Mouse (Mus musculus) limb, embryonic 11.5 days (tissue): ENCODE measurements at regions not wholly inside any gene's neighbourhood (a gene's known extent, or its start where the extent isn't known, plus 50 kb on each side); places are given as distances from the start of the nearest gene placed in this dataset.

Source experiments
- ATAC-seq: fragments of 200-750 bp; cut with Nextera tagmentation; 2 replicates; pipeline ENCODE4 v1.8.0; 2017; ENCODE audit warnings: low read depth; ENCODE audit not compliant: insufficient number of reproducible peaks, low FRiP score, low TSS enrichment
- DNase-seq: peaks from one replicate; pipeline ENCODE4 v3.0.0-alpha.2; 2015; ENCODE audit warnings: low spot score
- H3K27ac ChIP-seq: fragments of 300-500 bp; sonication (generic); replicated peaks from 2 replicates; pipeline ENCODE4 v1.5.1; 2014; ENCODE audit warnings: low read depth, mild to moderate bottlenecking, low read length
- H3K27me3 ChIP-seq: fragments of 300-500 bp; sonication (generic); 2 replicates; pipeline ENCODE4 v1.6.1; 2014; ENCODE audit warnings: mild to moderate bottlenecking, low read length, mixed read lengths; ENCODE audit not compliant: control insufficient read depth, insufficient read depth
- H3K36me3 ChIP-seq: fragments of 300-500 bp; sonication (generic); 2 replicates; pipeline ENCODE4 v1.6.1; 2014; ENCODE audit warnings: mild to moderate bottlenecking, low read length, moderate library complexity, mixed read lengths; ENCODE audit not compliant: control insufficient read depth, insufficient read depth
- H3K4me1 ChIP-seq: fragments of 300-500 bp; sonication (generic); 2 replicates; pipeline ENCODE4 v1.6.1; 2014; ENCODE audit warnings: low read length, mixed read lengths; ENCODE audit not compliant: control insufficient read depth, insufficient read depth
- H3K4me2 ChIP-seq: fragments of 300-500 bp; sonication (generic); 2 replicates; pipeline ENCODE4 v1.6.1; 2014; ENCODE audit warnings: low read depth, mild to moderate bottlenecking, moderate library complexity; ENCODE audit not compliant: severe bottlenecking
- H3K4me3 ChIP-seq: fragments of 300-500 bp; sonication (generic); 2 replicates; pipeline ENCODE4 v1.5.1; 2014; ENCODE audit warnings: low read depth, low read length
- H3K9ac ChIP-seq: fragments of 300-500 bp; sonication (generic); 2 replicates; pipeline ENCODE4 v1.6.1; 2014; ENCODE audit warnings: mild to moderate bottlenecking, low read length
- H3K9me3 ChIP-seq: fragments of 300-500 bp; sonication (generic); 2 replicates; pipeline ENCODE4 v1.6.1; 2016; ENCODE audit warnings: low read length; ENCODE audit not compliant: control insufficient read depth
- WGBS: fragments of 180-500 bp; shearing (Covaris S2); extraction: QIAGEN DNeasy Blood & Tissue Kit; methylation state at CpG from one replicate; pipeline ENCODE4 v1.1.7; 2014; 5-methylcytosine and 5-hydroxymethylcytosine counted together

DNA sequence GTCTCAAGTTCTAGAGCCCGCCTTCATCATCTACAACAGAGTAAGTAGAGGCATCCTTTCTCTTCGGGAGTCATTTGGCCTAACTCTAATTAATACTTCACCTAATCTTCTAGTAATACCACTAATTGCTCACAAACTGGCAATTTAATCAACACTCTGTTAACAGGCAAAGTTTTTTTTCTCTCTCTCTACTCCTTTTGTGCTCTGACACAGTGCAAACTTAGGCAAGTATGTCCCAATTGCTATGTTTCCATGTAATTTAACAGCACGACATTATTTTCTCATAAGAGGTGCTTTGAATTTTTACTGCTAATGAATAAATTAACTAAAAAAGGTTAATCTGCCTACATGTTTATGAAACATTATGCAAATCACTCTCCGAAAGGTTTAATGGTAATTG, 383.3 kb downstream of the Flrt2 start:
- no peak overlapping the region for H3K4me3 ChIP-seq
- H3K4me1 ChIP-seq = no peaks in the 10 kb centered on the region
- no peaks in the 10 kb centered on the region for H3K27me3 ChIP-seq
- H3K27ac ChIP-seq = no peak overlapping the region
- H3K9me3 ChIP-seq = no peaks in the 10 kb centered on the region
- WGBS = 82% methylated on average over 4 of the region's 4 CpGs
- DNase-seq (no peak), ATAC-seq (no peak)
- no peak overlapping the region for H3K4me2 ChIP-seq
- no peaks in the 10 kb centered on the region for H3K36me3 ChIP-seq
- H3K9ac ChIP-seq = no peak overlapping the region

GRCm38 (mm10) chr12:96090995-96091394, 399.0 kb downstream of the Flrt2 start:
- Histone ChIP-seq H3K4me3 (no peak overlapping the region), H3K4me2 (no peak overlapping the region), H3K4me1 (no peaks in the 10 kb centered on the region), H3K27me3 (no peaks in the 10 kb centered on the region), H3K9me3 (no peaks in the 10 kb centered on the region), H3K9ac (no peak overlapping the region), H3K36me3 (no peaks in the 10 kb centered on the region), H3K27ac (no peak overlapping the region)
- 93% methylated on average over 2 of the region's 2 CpGs for WGBS
- DNase-seq (no peak), ATAC-seq (no peak)

- Histone ChIP-seq H3K9ac (no peak overlapping the region), H3K4me1 (no peaks in the 10 kb centered on the region), H3K9me3 (no peaks in the 10 kb centered on the region), H3K4me3 (no peak overlapping the region), H3K36me3 (no peaks in the 10 kb centered on the region), H3K27me3 (no peaks in the 10 kb centered on the region), H3K27ac (no peak overlapping the region), H3K4me2 (no peak overlapping the region)
- 84% methylated on average over 1 of the region's 1 CpGs for WGBS
- ATAC-seq (no peak), DNase-seq (no peak)
Observed at GRCm38 (mm10) chr12:96106254-96106653, 414.2 kb downstream of the Flrt2 start.

GRCm38 (mm10) chr12:96114727-96115379, 422.8 kb downstream of the Flrt2 start:
- H3K4me1 ChIP-seq = no peaks in the 10 kb centered on the region
- H3K9ac ChIP-seq = no peak overlapping the region
- H3K4me3 ChIP-seq = no peak overlapping the region
- no peak overlapping the region for H3K4me2 ChIP-seq
- H3K27me3 ChIP-seq = no peaks in the 10 kb centered on the region
- no peaks in the 10 kb centered on the region for H3K9me3 ChIP-seq
- WGBS = 81% methylated on average over 3 of the region's 3 CpGs
- ATAC-seq (no peak), DNase-seq (no peak)
- no peaks in the 10 kb centered on the region for H3K36me3 ChIP-seq
- H3K27ac ChIP-seq = no peak overlapping the region

- DNase-seq = no peak
- no peaks in the 10 kb centered on the region for H3K27me3 ChIP-seq
- no peak overlapping the region for H3K4me2 ChIP-seq
- ATAC-seq = no peak
- H3K4me3 ChIP-seq = no peak overlapping the region
- no peaks in the 10 kb centered on the region for H3K9me3 ChIP-seq
- no peak overlapping the region for H3K9ac ChIP-seq
- no peak overlapping the region for H3K27ac ChIP-seq
- H3K36me3 ChIP-seq = no peaks in the 10 kb centered on the region
- no peaks in the 10 kb centered on the region for H3K4me1 ChIP-seq
- 92% methylated on average over 3 of the region's 3 CpGs for WGBS
Observed at GRCm38 (mm10) chr12:96117553-96117952, 425.5 kb downstream of the Flrt2 start.

DNA sequence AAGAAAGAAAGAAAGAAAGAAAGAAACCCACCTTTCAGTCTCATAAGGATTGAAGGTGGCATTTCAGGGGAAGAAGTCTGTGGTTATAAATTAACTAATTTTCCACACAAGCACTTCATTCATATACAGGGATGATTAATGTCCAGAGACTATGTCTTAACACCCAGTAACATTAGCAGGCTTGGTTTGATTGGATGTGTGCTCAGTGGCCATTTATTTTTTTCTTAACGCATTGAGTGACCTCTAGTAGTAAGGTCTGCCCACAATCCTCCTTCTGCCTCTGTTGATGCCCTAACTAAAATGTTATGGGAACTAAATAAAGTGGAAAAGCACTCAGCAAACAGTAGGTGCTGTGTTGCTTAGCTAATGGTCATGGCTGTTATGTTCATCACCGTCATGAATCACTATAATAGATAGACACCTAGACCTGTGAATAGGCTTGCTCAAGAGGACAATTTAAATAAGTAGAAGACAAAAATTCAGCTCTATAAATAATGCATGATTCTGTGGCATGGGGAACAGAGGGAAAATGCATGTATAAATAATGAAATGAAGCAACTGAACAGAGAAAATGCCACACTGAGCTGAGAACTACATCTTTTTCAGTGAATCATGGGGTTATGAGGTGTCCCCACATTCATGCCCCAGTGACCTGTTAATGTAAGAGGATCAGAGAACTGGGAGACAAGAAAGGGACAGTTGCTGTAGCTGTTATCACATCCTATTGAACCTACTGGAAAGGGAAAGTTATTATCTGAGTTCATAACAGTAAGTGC, 432.3 kb downstream of the Flrt2 start:
- H3K27ac ChIP-seq = no peak overlapping the region
- H3K36me3 ChIP-seq = no peaks in the 10 kb centered on the region
- H3K4me2 ChIP-seq = no peak overlapping the region
- ATAC-seq (no peak), DNase-seq (no peak)
- H3K4me1 ChIP-seq = no peaks in the 10 kb centered on the region
- H3K9ac ChIP-seq = no peak overlapping the region
- H3K9me3 ChIP-seq = no peaks in the 10 kb centered on the region
- H3K4me3 ChIP-seq = no peak overlapping the region
- 78% methylated on average over 2 of the region's 2 CpGs for WGBS
- H3K27me3 ChIP-seq = no peaks in the 10 kb centered on the region

GRCm38 (mm10) chr12:96129870-96130454, 437.9 kb downstream of the Flrt2 start:
- no peak overlapping the region for H3K4me3 ChIP-seq
- WGBS = 80% methylated on average over 4 of the region's 4 CpGs
- no peak overlapping the region for H3K4me2 ChIP-seq
- H3K9me3 ChIP-seq = no peaks in the 10 kb centered on the region
- no peak for ATAC-seq
- H3K27ac ChIP-seq = no peak overlapping the region
- H3K9ac ChIP-seq = no peak overlapping the region
- no peaks in the 10 kb centered on the region for H3K36me3 ChIP-seq
- no peaks in the 10 kb centered on the region for H3K27me3 ChIP-seq
- H3K4me1 ChIP-seq = no peaks in the 10 kb centered on the region
- no peak for DNase-seq

GRCm38 (mm10) chr12:96130796-96131512, 438.9 kb downstream of the Flrt2 start:
- Histone ChIP-seq H3K27me3 (no peaks in the 10 kb centered on the region), H3K9me3 (no peaks in the 10 kb centered on the region), H3K9ac (no peak overlapping the region), H3K4me2 (no peak overlapping the region), H3K4me3 (no peak overlapping the region), H3K36me3 (no peaks in the 10 kb centered on the region), H3K4me1 (no peaks in the 10 kb centered on the region), H3K27ac (no peak overlapping the region)
- ATAC-seq = no peak
- no peak for DNase-seq
- 86% methylated on average over 9 of the region's 9 CpGs for WGBS
